In genomic region chr11:97659990-97660714, GRCm38 (mm10) we compare ENCODE assay signal across 8 mouse cellular contexts. TPM values are rescaled to one million over a fixed set of nuclear protein-coding genes. Genes with fewer than 3 reads are reported as not detected.
DNase-seq lines count a peak whose midpoint lies in the region; ATAC-seq lines count a peak whose summit lies in the region.

No protein-coding gene starts in this region.

- H3K4me3 ChIP-seq in intestine, embryonic 15.5 days (replicated peaks) = peak overlapping the region; percentile 90
- H3K4me3 ChIP-seq in limb, embryonic 10.5 days = peak overlapping the region; percentile 73
- H3K4me3 ChIP-seq in midbrain, embryonic 10.5 days = peak overlapping the region; percentile 95

- H3K4me2 ChIP-seq in intestine, embryonic 15.5 days (replicated peaks) = peak overlapping the region; percentile 87

- under 1% methylated on average over 74 of the region's 78 CpGs for WGBS in intestine, embryonic 15.5 days
- under 1% methylated on average over 78 of the region's 78 CpGs for WGBS in limb, embryonic 10.5 days
- under 1% methylated on average over 78 of the region's 78 CpGs for WGBS in midbrain, embryonic 10.5 days

- peak; percentile 77 for DNase-seq in layer of hippocampus, adult 11-12 months (ENCODE audit: low spot score)
- DNase-seq in layer of hippocampus, adult 9-10 months (ENCODE audit: low spot score) = no peak
- DNase-seq in embryo, embryonic 10 days (ENCODE audit: low spot score) = peak; percentile 79
- DNase-seq in gastrocnemius, postnatal 4 days (ENCODE audit: low spot score in 2 of 2) = peak; percentile 51 to 78
- DNase-seq in limb, embryonic 10.5 days (ENCODE audit: low spot score) = peak; percentile 88
- DNase-seq in midbrain, embryonic 10.5 days (ENCODE audit: low spot score) = peak; percentile 84
- peak; percentile 41 for DNase-seq in spleen, adult 12 weeks (ENCODE audit: low spot score)

- ATAC-seq in intestine, embryonic 15.5 days = peak; percentile 81

- H3K9ac ChIP-seq in intestine, embryonic 15.5 days = peak overlapping the region; percentile 89

- peaks cover 5% of the 10 kb centered on the region; the same call in 1 of the 2 replicates for H3K27me3 ChIP-seq in intestine, embryonic 15.5 days (replicated peaks)
- peaks cover 15% of the 10 kb centered on the region for H3K27me3 ChIP-seq in limb, embryonic 10.5 days (ENCODE audit: low read depth, poor library complexity, severe bottlenecking)
- H3K27me3 ChIP-seq in midbrain, embryonic 10.5 days (ENCODE audit: low read depth, poor library complexity, severe bottlenecking) = peaks cover 40% of the 10 kb centered on the region

- peaks cover 44% of the 10 kb centered on the region for H3K4me1 ChIP-seq in intestine, embryonic 15.5 days (replicated peaks)
- H3K4me1 ChIP-seq in limb, embryonic 10.5 days = peaks cover 66% of the 10 kb centered on the region
- H3K4me1 ChIP-seq in midbrain, embryonic 10.5 days = peaks cover 64% of the 10 kb centered on the region

- H3K9me3 ChIP-seq in intestine, embryonic 15.5 days = no peaks in the 10 kb centered on the region
- no peaks in the 10 kb centered on the region for H3K9me3 ChIP-seq in limb, embryonic 10.5 days (replicated peaks)
- no peaks in the 10 kb centered on the region for H3K9me3 ChIP-seq in midbrain, embryonic 10.5 days (replicated peaks)

- peak overlapping the region; percentile 92 for H3K27ac ChIP-seq in intestine, embryonic 15.5 days
- H3K27ac ChIP-seq in limb, embryonic 10.5 days = peak overlapping the region; percentile 90
- H3K27ac ChIP-seq in midbrain, embryonic 10.5 days (replicated peaks) = peak overlapping the region; percentile 95

- peaks cover under 1% of the 10 kb centered on the region; the same call in 1 of the 2 replicates for H3K36me3 ChIP-seq in intestine, embryonic 15.5 days
- H3K36me3 ChIP-seq in limb, embryonic 10.5 days = peaks cover 5% of the 10 kb centered on the region
- H3K36me3 ChIP-seq in midbrain, embryonic 10.5 days = peaks cover 5% of the 10 kb centered on the region

RNA-seq across cellular contexts. Expression of gene Mllt6, which starts 3.1 kb away (rescaled TPM):
- total RNA-seq in gastrocnemius, postnatal 4 days (2021) = 10 to 100 TPM; 30.8 to 32.1 TPM
- 1.9 and 2.4 TPM in 2 replicates for polyA plus RNA-seq in intestine, embryonic 15.5 days (2015; fragmentation: Nextera tagmentation; extraction: Ambion mirVana)
- polyA plus RNA-seq in limb, embryonic 10.5 days (2016; fragmentation: Nextera tagmentation; extraction: Ambion mirVana) = 2.5 TPM in 2 replicates
- 2.1 and 2.6 TPM in 2 replicates for polyA plus RNA-seq in midbrain, embryonic 10.5 days (2016; fragmentation: Nextera tagmentation; extraction: Ambion mirVana)

RNA-seq across cellular contexts. Expression of gene Cisd3, which starts 25.5 kb away (rescaled TPM):
- total RNA-seq in gastrocnemius, postnatal 4 days (2021) = 10 to 100 TPM; 65.5 to 72.0 TPM
- polyA plus RNA-seq in intestine, embryonic 15.5 days (2015; fragmentation: Nextera tagmentation; extraction: Ambion mirVana) = 79.9 and 93.0 TPM in 2 replicates
- 9.4 and 15.3 TPM in 2 replicates for polyA plus RNA-seq in limb, embryonic 10.5 days (2016; fragmentation: Nextera tagmentation; extraction: Ambion mirVana)
- 20.5 and 21.7 TPM in 2 replicates for polyA plus RNA-seq in midbrain, embryonic 10.5 days (2016; fragmentation: Nextera tagmentation; extraction: Ambion mirVana)

RNA-seq across cellular contexts. Expression of gene Epop, which starts 30.6 kb away (rescaled TPM):
- total RNA-seq in gastrocnemius, postnatal 4 days (2021) = under 1 TPM; 0.47 to 0.76 TPM
- 2.7 and 3.7 TPM in 2 replicates for polyA plus RNA-seq in intestine, embryonic 15.5 days (2015; fragmentation: Nextera tagmentation; extraction: Ambion mirVana)
- polyA plus RNA-seq in limb, embryonic 10.5 days (2016; fragmentation: Nextera tagmentation; extraction: Ambion mirVana) = 16.1 and 23.8 TPM in 2 replicates
- polyA plus RNA-seq in midbrain, embryonic 10.5 days (2016; fragmentation: Nextera tagmentation; extraction: Ambion mirVana) = 10.4 and 13.3 TPM in 2 replicates

RNA-seq across cellular contexts. Expression of gene Pcgf2, which starts 40.1 kb away (rescaled TPM):
- 10 to 100 TPM; 27.3 to 33.0 TPM for total RNA-seq in gastrocnemius, postnatal 4 days (2021)
- polyA plus RNA-seq in intestine, embryonic 15.5 days (2015; fragmentation: Nextera tagmentation; extraction: Ambion mirVana) = 12.7 and 12.8 TPM in 2 replicates
- polyA plus RNA-seq in limb, embryonic 10.5 days (2016; fragmentation: Nextera tagmentation; extraction: Ambion mirVana) = 21.0 and 21.5 TPM in 2 replicates
- 16.0 and 18.6 TPM in 2 replicates for polyA plus RNA-seq in midbrain, embryonic 10.5 days (2016; fragmentation: Nextera tagmentation; extraction: Ambion mirVana)

RNA-seq across cellular contexts. Expression of gene Psmb3, which starts 43.0 kb away (rescaled TPM):
- 100 to 1,000 TPM; 203 to 227 TPM for total RNA-seq in gastrocnemius, postnatal 4 days (2021)
- polyA plus RNA-seq in intestine, embryonic 15.5 days (2015; fragmentation: Nextera tagmentation; extraction: Ambion mirVana) = 426 and 480 TPM in 2 replicates
- polyA plus RNA-seq in limb, embryonic 10.5 days (2016; fragmentation: Nextera tagmentation; extraction: Ambion mirVana) = 626 and 675 TPM in 2 replicates
- 606 and 631 TPM in 2 replicates for polyA plus RNA-seq in midbrain, embryonic 10.5 days (2016; fragmentation: Nextera tagmentation; extraction: Ambion mirVana)
